In genomic region chr14:27596265-27596664, GRCm38 (mm10) we compare ENCODE assay signal across 7 mouse cellular contexts. TPM values are rescaled to one million over a fixed set of nuclear protein-coding genes. Genes with fewer than 3 reads are reported as not detected.
DNase-seq lines count a peak whose midpoint lies in the region; ATAC-seq and TF ChIP-seq lines count a peak whose summit lies in the region.

No protein-coding gene starts in this region.

- H3K27me3 ChIP-seq in G1E (ENCODE audit: insufficient read depth, low read length), result no peaks in the 10 kb centered on the region
- no peaks in the 10 kb centered on the region for H3K27me3 ChIP-seq in embryonic facial prominence, embryonic 14.5 days (replicated peaks; ENCODE audit: control insufficient read depth, insufficient read depth, low read length)
- no peaks in the 10 kb centered on the region for H3K27me3 ChIP-seq in spleen, adult 2 months (ENCODE audit: control insufficient read depth, insufficient read depth, low read length)

- no peak for TF ChIP-seq POLR2A in spleen, adult 2 months (IDR thresholded peaks at IDR 0.05; ENCODE audit: low read depth, low read length)

- no peak for TF ChIP-seq CTCF in G1E (IDR thresholded peaks at IDR 0.05; ENCODE audit: low read depth, low read length)
- peak; percentile 31; the same call in 1 of the 2 replicates for TF ChIP-seq CTCF in spleen, adult 2 months (IDR thresholded peaks at IDR 0.05; ENCODE audit: extremely low read depth, insufficient read depth, insufficient read length, insufficient replicate concordance)

- 4% methylated on average over 7 of the region's 7 CpGs for WGBS in embryonic facial prominence, embryonic 14.5 days
- 4% methylated on average over 7 of the region's 7 CpGs for WGBS in spleen, adult 2 months

- no peak overlapping the region for H3K4me2 ChIP-seq in embryonic facial prominence, embryonic 14.5 days (ENCODE audit: low read depth, low read length)

- no peaks in the 10 kb centered on the region for H3K36me3 ChIP-seq in G1E (replicated peaks)
- no peaks in the 10 kb centered on the region for H3K36me3 ChIP-seq in embryonic facial prominence, embryonic 14.5 days (ENCODE audit: control insufficient read depth, insufficient read depth, low read length)
- no peaks in the 10 kb centered on the region for H3K36me3 ChIP-seq in spleen, adult 2 months (ENCODE audit: control insufficient read depth, insufficient read depth, low read length)

- H3K9ac ChIP-seq in embryonic facial prominence, embryonic 14.5 days (ENCODE audit: low read depth, low read length), result no peak overlapping the region

- H3K4me3 ChIP-seq in G1E (ENCODE audit: low read depth, low read length), result no peak overlapping the region
- H3K4me3 ChIP-seq in embryonic facial prominence, embryonic 14.5 days (ENCODE audit: low read depth, low read length), result no peak overlapping the region
- H3K4me3 ChIP-seq in spleen, adult 2 months (ENCODE audit: extremely low read depth, insufficient read depth, insufficient read length), result no peak overlapping the region

- H3K27ac ChIP-seq in embryonic facial prominence, embryonic 14.5 days (replicated peaks; ENCODE audit: low read depth, low read length), result no peak overlapping the region
- H3K27ac ChIP-seq in spleen, adult 2 months (ENCODE audit: insufficient read depth, low read length), result no peak overlapping the region

- peak; percentile 48 for DNase-seq in G1E (ENCODE audit: low spot score)
- DNase-seq in adrenal gland, postnatal 4 days (ENCODE audit: low spot score in 2 of 2), result peak; percentile 58 to 67
- DNase-seq in embryonic facial prominence, embryonic 14.5 days (ENCODE audit: low spot score), result peak; percentile 94
- peak; percentile 64 to 78 for DNase-seq in heart, postnatal 36 days
- peak; percentile 45 to 61 for DNase-seq in layer of hippocampus, postnatal 14 days (ENCODE audit: low spot score in 2 of 2)
- peak; percentile 14 to 60 for DNase-seq in spleen, adult 2 months (ENCODE audit: low read depth in 1 of 2, low spot score in 2 of 2)

- intact Hi-C loops in heart, postnatal 36 days (cut with DNase I), result loop anchor here (1.0 kb wide), 1 partner anchor 145 kb away; no protein-coding TSS in a partner anchor

- peak; percentile 73 for ATAC-seq in G1E (ENCODE audit: extremely low read depth, insufficient number of reproducible peaks, low FRiP score, poor library complexity, severe bottlenecking)
- ATAC-seq in embryonic facial prominence, embryonic 14.5 days (ENCODE audit: low read depth), result peak; percentile 86
- ATAC-seq in megakaryocyte, adult 5-6 weeks (ENCODE audit: poor library complexity, severe bottlenecking), result peak; percentile 54; the same call in 1 of the 2 replicates

- no peaks in the 10 kb centered on the region for H3K4me1 ChIP-seq in G1E (ENCODE audit: insufficient read depth, low read depth, low read length)
- no peaks in the 10 kb centered on the region for H3K4me1 ChIP-seq in embryonic facial prominence, embryonic 14.5 days (ENCODE audit: control insufficient read depth, insufficient read depth, low read length)
- no peaks in the 10 kb centered on the region for H3K4me1 ChIP-seq in spleen, adult 2 months (ENCODE audit: control insufficient read depth, insufficient read depth, insufficient read length)

- no peaks in the 10 kb centered on the region for H3K9me3 ChIP-seq in G1E (replicated peaks)
- 0 out of 2 replicates have a peak, but pooled peaks cover 5% of the 10 kb centered on the region for H3K9me3 ChIP-seq in embryonic facial prominence, embryonic 14.5 days (ENCODE audit: control insufficient read depth, low read length)

RNA-seq across cellular contexts. Expression of gene Erc2, which starts 26.0 kb away (rescaled TPM):
- total RNA-seq in G1E (2014; fragmentation: Nextera tagmentation), result not detected in 2 replicates
- 0.23 and 0.49 TPM in 2 replicates for total RNA-seq in G1E (2017)
- polyA plus RNA-seq in G1E (2012), result not detected in 2 replicates
- total RNA-seq in adrenal gland, postnatal 4 days (2021), result 10 to 100 TPM; 16.9 to 17.7 TPM
- polyA plus RNA-seq in embryonic facial prominence, embryonic 14.5 days (2014; fragmentation: Nextera tagmentation; extraction: Ambion mirVana), result 4.3 and 6.8 TPM in 2 replicates
- total RNA-seq in heart, postnatal 36 days (2021), result under 1 TPM; 0.28 to 0.54 TPM
- 100 to 1,000 TPM; 252 to 266 TPM for total RNA-seq in layer of hippocampus, postnatal 14 days (2021)
- 0.04 and 0.09 TPM in 2 replicates for total RNA-seq in megakaryocyte, adult 5-6 weeks (2015)
- total RNA-seq in megakaryocyte, adult 5-6 weeks (2017), result 0.16 TPM in 1 of 2 replicates, not detected in the other
- 0.11 and 0.22 TPM in 2 replicates for polyA plus RNA-seq in spleen, adult 2 months (2012; rRNA removed)

Comparison
In these comparisons a context has a peak if more than half of its experiments do, and no peak if none do; other contexts are left out.
1. DNase-seq: peak in every context shown above with its lines; median percentile 94 in embryonic facial prominence, embryonic 14.5 days; 71 in heart, postnatal 36 days; 62 in adrenal gland, postnatal 4 days; 53 in layer of hippocampus, postnatal 14 days; 48 in G1E; 37 in spleen, adult 2 months.
2. RNA of gene Erc2, which starts 26.0 kb away (total RNA-seq): 252 to 266 TPM in layer of hippocampus, postnatal 14 days; 16.9 to 17.7 TPM in adrenal gland, postnatal 4 days, 0.28 to 0.54 TPM in heart, postnatal 36 days, 0.23 to 0.49 TPM in G1E and 0.04 to 0.16 TPM in megakaryocyte, adult 5-6 weeks; every median in the first group is over 10 times any median in the second.
3. Peak in every context shown above with its lines, with median percentiles within 50 percentile points of each other: ATAC-seq.